Comparison of ENCODE assay signal across 8 mouse cellular contexts in the genomic region with DNA sequence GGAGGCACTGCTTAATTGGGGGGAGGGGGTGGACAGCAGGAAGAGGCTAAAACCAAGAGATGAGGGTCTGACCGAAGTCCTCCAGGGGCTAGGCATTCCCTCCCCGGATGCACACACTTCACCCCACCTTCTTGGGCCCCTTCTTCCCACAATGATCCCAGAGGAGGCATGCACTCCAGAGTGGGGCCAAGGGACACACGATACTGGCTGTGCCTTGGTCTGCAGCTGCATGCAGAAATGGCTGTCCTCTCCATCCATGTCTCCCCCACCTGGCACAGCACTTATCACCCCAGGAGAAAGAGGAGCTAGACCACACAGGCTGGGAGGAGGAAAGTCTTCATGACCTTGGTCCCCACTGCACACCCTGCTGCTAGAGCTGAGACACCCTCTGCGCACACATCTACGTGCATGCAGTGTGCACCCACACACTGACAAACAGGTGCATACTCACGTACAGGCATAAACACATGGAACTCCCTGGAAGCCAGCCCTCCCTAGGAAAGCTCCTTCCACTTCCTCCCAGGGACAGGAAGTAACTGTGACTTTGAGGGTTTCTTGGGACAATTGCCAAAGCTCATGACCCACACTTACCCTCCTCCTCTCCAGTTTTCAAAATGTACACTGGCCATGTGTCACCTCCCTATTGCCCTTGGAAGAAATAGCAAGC. TPM values are rescaled to one million over a fixed set of nuclear protein-coding genes. Genes with fewer than 3 reads are reported as not detected.
DNase-seq lines count a peak whose midpoint lies in the region; ATAC-seq lines count a peak whose summit lies in the region.

No protein-coding gene starts in this region.

- no peaks in the 10 kb centered on the region for H3K27me3 ChIP-seq in forebrain, embryonic 11.5 days (ENCODE audit: control insufficient read depth, insufficient read depth, low read length)
- no peaks in the 10 kb centered on the region for H3K27me3 ChIP-seq in forebrain, embryonic 10.5 days (ENCODE audit: poor library complexity, severe bottlenecking)
- H3K27me3 ChIP-seq in midbrain, embryonic 16.5 days (ENCODE audit: control insufficient read depth, insufficient read depth, low read depth, low read length): no peaks in the 10 kb centered on the region
- no peaks in the 10 kb centered on the region for H3K27me3 ChIP-seq in midbrain, embryonic 15.5 days (replicated peaks)
- H3K27me3 ChIP-seq in stomach, embryonic 14.5 days (ENCODE audit: control insufficient read depth, insufficient read depth, low read length): no peaks in the 10 kb centered on the region

- no peak for ATAC-seq in forebrain, embryonic 11.5 days (replicated peaks; ENCODE audit: low FRiP score)
- no peak for ATAC-seq in midbrain, embryonic 16.5 days
- ATAC-seq in midbrain, embryonic 15.5 days (replicated peaks): no peak
- no peak for ATAC-seq in stomach, embryonic 14.5 days (ENCODE audit: insufficient number of reproducible peaks, insufficient read depth, low FRiP score, low read depth)

- H3K4me1 ChIP-seq in forebrain, embryonic 11.5 days (replicated peaks; ENCODE audit: control insufficient read depth, insufficient read depth, low read length): 0 out of 2 replicates have a peak, but pooled peaks cover 2% of the 10 kb centered on the region
- H3K4me1 ChIP-seq in forebrain, embryonic 10.5 days: peaks cover 23% of the 10 kb centered on the region
- H3K4me1 ChIP-seq in midbrain, embryonic 16.5 days (ENCODE audit: control insufficient read depth, insufficient read depth, low read length): no peaks in the 10 kb centered on the region
- H3K4me1 ChIP-seq in midbrain, embryonic 15.5 days: peaks cover 4% of the 10 kb centered on the region; the same call in 1 of the 2 replicates
- 0 out of 2 replicates have a peak, but pooled peaks cover 11% of the 10 kb centered on the region for H3K4me1 ChIP-seq in stomach, embryonic 14.5 days (ENCODE audit: control insufficient read depth, insufficient read depth, low read length)

- WGBS in forebrain, embryonic 11.5 days: 85% methylated on average over 6 of the region's 6 CpGs
- 88% methylated on average over 6 of the region's 6 CpGs for WGBS in forebrain, embryonic 10.5 days
- WGBS in midbrain, embryonic 16.5 days: 81% methylated on average over 6 of the region's 6 CpGs
- WGBS in midbrain, embryonic 15.5 days: 86% methylated on average over 6 of the region's 6 CpGs
- WGBS in stomach, embryonic 14.5 days: 77% methylated on average over 6 of the region's 6 CpGs

- 0 out of 2 replicates have a peak overlapping the region, but pooled peaks have one; percentile 12 for H3K27ac ChIP-seq in forebrain, embryonic 11.5 days (ENCODE audit: low read depth, low read length)
- H3K27ac ChIP-seq in forebrain, embryonic 10.5 days: no peak overlapping the region
- H3K27ac ChIP-seq in midbrain, embryonic 16.5 days (ENCODE audit: low read length): peak overlapping the region; percentile 18; the same call in 1 of the 2 replicates
- no peak overlapping the region for H3K27ac ChIP-seq in midbrain, embryonic 15.5 days
- peak overlapping the region; percentile 58; the same call in 1 of the 2 replicates for H3K27ac ChIP-seq in stomach, embryonic 14.5 days (ENCODE audit: low read length)

- no peak overlapping the region for H3K9ac ChIP-seq in forebrain, embryonic 11.5 days (ENCODE audit: low read length)
- H3K9ac ChIP-seq in midbrain, embryonic 16.5 days (ENCODE audit: low read depth, low read length): no peak overlapping the region
- no peak overlapping the region for H3K9ac ChIP-seq in midbrain, embryonic 15.5 days
- H3K9ac ChIP-seq in stomach, embryonic 14.5 days (replicated peaks; ENCODE audit: low read depth, low read length): no peak overlapping the region

- H3K36me3 ChIP-seq in forebrain, embryonic 11.5 days (ENCODE audit: control insufficient read depth, insufficient read depth, low read length): no peaks in the 10 kb centered on the region
- no peaks in the 10 kb centered on the region for H3K36me3 ChIP-seq in forebrain, embryonic 10.5 days (replicated peaks)
- no peaks in the 10 kb centered on the region for H3K36me3 ChIP-seq in midbrain, embryonic 16.5 days (ENCODE audit: control insufficient read depth, insufficient read depth, low read length)
- no peaks in the 10 kb centered on the region for H3K36me3 ChIP-seq in midbrain, embryonic 15.5 days (replicated peaks)
- H3K36me3 ChIP-seq in stomach, embryonic 14.5 days (ENCODE audit: control insufficient read depth, insufficient read depth, low read length): no peaks in the 10 kb centered on the region

- H3K4me2 ChIP-seq in forebrain, embryonic 11.5 days (ENCODE audit: low read depth, low read length, severe bottlenecking): no peak overlapping the region
- H3K4me2 ChIP-seq in midbrain, embryonic 16.5 days (ENCODE audit: low read length): no peak overlapping the region
- H3K4me2 ChIP-seq in midbrain, embryonic 15.5 days: no peak overlapping the region
- H3K4me2 ChIP-seq in stomach, embryonic 14.5 days (replicated peaks; ENCODE audit: low read depth, low read length): no peak overlapping the region

- H3K4me3 ChIP-seq in forebrain, embryonic 11.5 days (ENCODE audit: low read depth, low read length): no peak overlapping the region
- no peak overlapping the region for H3K4me3 ChIP-seq in forebrain, embryonic 10.5 days
- H3K4me3 ChIP-seq in midbrain, embryonic 16.5 days (ENCODE audit: low read depth, low read length): no peak overlapping the region
- H3K4me3 ChIP-seq in midbrain, embryonic 15.5 days: no peak overlapping the region
- no peak overlapping the region for H3K4me3 ChIP-seq in stomach, embryonic 14.5 days (ENCODE audit: low read depth, low read length)

- DNase-seq in forebrain, embryonic 11.5 days (ENCODE audit: low spot score): no peak
- DNase-seq in forebrain, embryonic 10.5 days (ENCODE audit: extremely low spot score, low spot score): no peak
- peak; percentile 47 to 66 for DNase-seq in kidney, postnatal 36 days
- DNase-seq in embryo, embryonic 10.5 days (ENCODE audit: low spot score): no peak
- DNase-seq in T-cell, adult 2 months (ENCODE audit: low spot score): no peak

- no peaks in the 10 kb centered on the region for H3K9me3 ChIP-seq in forebrain, embryonic 11.5 days (ENCODE audit: control insufficient read depth, low read length)
- no peaks in the 10 kb centered on the region for H3K9me3 ChIP-seq in forebrain, embryonic 10.5 days
- no peaks in the 10 kb centered on the region for H3K9me3 ChIP-seq in midbrain, embryonic 16.5 days (replicated peaks; ENCODE audit: control insufficient read depth, low read length, poor library complexity, severe bottlenecking)
- H3K9me3 ChIP-seq in midbrain, embryonic 15.5 days: no peaks in the 10 kb centered on the region
- no peaks in the 10 kb centered on the region for H3K9me3 ChIP-seq in stomach, embryonic 14.5 days (ENCODE audit: control insufficient read depth, low read depth, low read length)

RNA-seq across cellular contexts. Expression of a gene that starts 7.7 kb away (rescaled TPM):
- polyA plus RNA-seq in forebrain, embryonic 11.5 days (2014; fragmentation: Nextera tagmentation; extraction: Ambion mirVana): 0.09 TPM in 1 of 2 replicates, not detected in the other
- polyA plus RNA-seq in forebrain, embryonic 10.5 days (2016; fragmentation: Nextera tagmentation; extraction: Ambion mirVana): 0.48 and 0.73 TPM in 2 replicates
- polyA plus RNA-seq in midbrain, embryonic 16.5 days (2015; fragmentation: Nextera tagmentation; extraction: Ambion mirVana): 0.45 TPM in 2 replicates
- 0.28 and 0.34 TPM in 2 replicates for polyA plus RNA-seq in midbrain, embryonic 15.5 days (2015; fragmentation: Nextera tagmentation; extraction: Ambion mirVana)
- 2.3 and 3.7 TPM in 2 replicates for polyA plus RNA-seq in stomach, embryonic 14.5 days (2014; fragmentation: Nextera tagmentation; extraction: Ambion mirVana)

RNA-seq across cellular contexts. Expression of a gene that starts 20.3 kb away (rescaled TPM):
- polyA plus RNA-seq in forebrain, embryonic 11.5 days (2014; fragmentation: Nextera tagmentation; extraction: Ambion mirVana): 15.3 and 18.3 TPM in 2 replicates
- polyA plus RNA-seq in forebrain, embryonic 10.5 days (2016; fragmentation: Nextera tagmentation; extraction: Ambion mirVana): 15.5 and 19.1 TPM in 2 replicates
- 65.7 and 85.9 TPM in 2 replicates for polyA plus RNA-seq in midbrain, embryonic 16.5 days (2015; fragmentation: Nextera tagmentation; extraction: Ambion mirVana)
- polyA plus RNA-seq in midbrain, embryonic 15.5 days (2015; fragmentation: Nextera tagmentation; extraction: Ambion mirVana): 53.0 and 60.5 TPM in 2 replicates
- 1.5 and 2.2 TPM in 2 replicates for polyA plus RNA-seq in stomach, embryonic 14.5 days (2014; fragmentation: Nextera tagmentation; extraction: Ambion mirVana)

RNA-seq across cellular contexts. Expression of a gene that starts 31.5 kb away (rescaled TPM):
- polyA plus RNA-seq in forebrain, embryonic 11.5 days (2014; fragmentation: Nextera tagmentation; extraction: Ambion mirVana): 12.0 and 13.5 TPM in 2 replicates
- 9.2 and 10.2 TPM in 2 replicates for polyA plus RNA-seq in forebrain, embryonic 10.5 days (2016; fragmentation: Nextera tagmentation; extraction: Ambion mirVana)
- polyA plus RNA-seq in midbrain, embryonic 16.5 days (2015; fragmentation: Nextera tagmentation; extraction: Ambion mirVana): 13.9 and 15.0 TPM in 2 replicates
- 16.2 and 17.8 TPM in 2 replicates for polyA plus RNA-seq in midbrain, embryonic 15.5 days (2015; fragmentation: Nextera tagmentation; extraction: Ambion mirVana)
- 16.7 and 18.7 TPM in 2 replicates for polyA plus RNA-seq in stomach, embryonic 14.5 days (2014; fragmentation: Nextera tagmentation; extraction: Ambion mirVana)

Comparison
In these comparisons a context has a peak if more than half of its experiments do, and no peak if none do; other contexts are left out.
1. H3K27ac ChIP-seq: peak in forebrain, embryonic 11.5 days (single experiment), midbrain, embryonic 16.5 days (single experiment) and stomach, embryonic 14.5 days (single experiment); none in forebrain, embryonic 10.5 days (single experiment) and midbrain, embryonic 15.5 days (single experiment).
2. DNase-seq: peak in kidney, postnatal 36 days (2 of 2); none in forebrain, embryonic 11.5 days (single experiment), forebrain, embryonic 10.5 days (single experiment), embryo, embryonic 10.5 days (single experiment) and T-cell, adult 2 months (single experiment).